Mouse (Mus musculus) c-Kit-positive CD71-positive TER-119-positive erythroid progenitor cells, embryonic 14.5 days (primary cell): ENCODE results near the gene Fam69a.

ENCODE experiments used
- DNase-seq: peaks from one replicate; pipeline ENCODE4 v3.0.0-alpha.2; 2013; ENCODE audit warnings: low spot score

Fam69a gene

GRCm38 (mm10) chr5:107986967-107987834 lies at the start of gene Fam69a:
Gene Fam69a (minus strand): TSS chr5:107987085.
- DNase-seq: peak; percentile 68

GRCm38 (mm10) chr5:108035523-108035922 lies 48.6 kb upstream of the Fam69a start:
- no peak for DNase-seq

- peak; percentile 66 for DNase-seq
Observed at GRCm38 (mm10) chr5:108034194-108034593, 47.3 kb upstream of the Fam69a start.

GRCm38 (mm10) chr5:108031267-108031666 lies 44.4 kb upstream of the Fam69a start:
- DNase-seq: no peak

- DNase-seq: peak; percentile 50
Observed at GRCm38 (mm10) chr5:108029968-108030367, 43.1 kb upstream of the Fam69a start.

GRCm38 (mm10) chr5:108028797-108029536 lies 42.1 kb upstream of the Fam69a start:
- peak; percentile 66 for DNase-seq

GRCm38 (mm10) chr5:108028230-108028629 lies 41.3 kb upstream of the Fam69a start:
- DNase-seq: no peak

GRCm38 (mm10) chr5:108021346-108021745 lies 34.5 kb upstream of the Fam69a start:
- DNase-seq: no peak

- DNase-seq: no peak
Observed at GRCm38 (mm10) chr5:108019367-108019766, 32.5 kb upstream of the Fam69a start.

- no peak for DNase-seq
Observed at GRCm38 (mm10) chr5:108017232-108017631, 30.3 kb upstream of the Fam69a start.

GRCm38 (mm10) chr5:108015422-108015821 lies 28.5 kb upstream of the Fam69a start:
- no peak for DNase-seq

- no peak for DNase-seq
Observed at GRCm38 (mm10) chr5:108014173-108014572, 27.3 kb upstream of the Fam69a start.

GRCm38 (mm10) chr5:108009721-108010120 lies 22.8 kb upstream of the Fam69a start:
- no peak for DNase-seq

GRCm38 (mm10) chr5:108005134-108005533 lies 18.2 kb upstream of the Fam69a start:
- DNase-seq: no peak

- no peak for DNase-seq
Observed at GRCm38 (mm10) chr5:108002734-108003133, 15.8 kb upstream of the Fam69a start.

- peak; percentile 64 for DNase-seq
Observed at GRCm38 (mm10) chr5:108000776-108001548, 14.1 kb upstream of the Fam69a start.

GRCm38 (mm10) chr5:107997717-107998116 lies 10.8 kb upstream of the Fam69a start:
- DNase-seq: no peak

- no peak for DNase-seq
Observed at GRCm38 (mm10) chr5:107995936-107996335, 9.1 kb upstream of the Fam69a start.

- peak; percentile 64 for DNase-seq
Observed at GRCm38 (mm10) chr5:107987835-107988251, 958 bp upstream of the Fam69a start.

GRCm38 (mm10) chr5:107986255-107986966 lies 474 bp downstream of the Fam69a start:
- DNase-seq: peak; percentile 64

- no peak for DNase-seq
Observed at GRCm38 (mm10) chr5:107983946-107984345, 2.9 kb downstream of the Fam69a start.

- no peak for DNase-seq
Observed at GRCm38 (mm10) chr5:107982016-107982415, 4.9 kb downstream of the Fam69a start.
